Mouse (Mus musculus): Measurements from ENCODE around the gene Leng9. TPM values are rescaled to one million over a fixed set of nuclear protein-coding genes. Genes with fewer than 3 reads are reported as not detected.

Gene Leng9
- total RNA-seq, 4 experiments from 2014 or later = 1.8 to 2.4 (median 2.1) TPM

GRCm38 (mm10) chr7:4124856-4125255, 25.3 kb downstream of the Leng9 start:
- no peak for DNase-seq (ENCODE audit: low spot score in 2 of 2)

- no peak for DNase-seq (ENCODE audit: low spot score in 2 of 2)
Observed at GRCm38 (mm10) chr7:4124315-4124759, 25.8 kb downstream of the Leng9 start.

GRCm38 (mm10) chr7:4123732-4124131, 26.4 kb downstream of the Leng9 start:
- DNase-seq (ENCODE audit: low spot score in 2 of 2) = no peak

GRCm38 (mm10) chr7:4122783-4123182, 27.4 kb downstream of the Leng9 start:
- DNase-seq (ENCODE audit: low spot score in 2 of 2) = no peak

GRCm38 (mm10) chr7:4122076-4122768, 28.0 kb downstream of the Leng9 start:
- no peak for DNase-seq (ENCODE audit: low spot score in 2 of 2)

- no peak for DNase-seq (ENCODE audit: low spot score in 2 of 2)
Observed at GRCm38 (mm10) chr7:4119976-4120921, 29.9 kb downstream of the Leng9 start.

- DNase-seq (ENCODE audit: low spot score in 2 of 2) = no peak
Observed at GRCm38 (mm10) chr7:4119344-4119902, 30.8 kb downstream of the Leng9 start, which contains the start of gene Ttyh1. TSS of gene Ttyh1 (plus strand) at chr7:4119408.

GRCm38 (mm10) chr7:4117050-4117814, 32.9 kb downstream of the Leng9 start:
- DNase-seq (ENCODE audit: low spot score in 2 of 2) = no peak

- no peak for DNase-seq (ENCODE audit: low spot score in 2 of 2)
Observed at GRCm38 (mm10) chr7:4111766-4112165, 38.4 kb downstream of the Leng9 start.

GRCm38 (mm10) chr7:4103411-4103810, 46.8 kb downstream of the Leng9 start:
- no peak for DNase-seq (ENCODE audit: low spot score in 2 of 2)

- DNase-seq (ENCODE audit: low spot score in 2 of 2) = no peak
Observed at GRCm38 (mm10) chr7:4101144-4101543, 49.0 kb downstream of the Leng9 start.

- no peak for DNase-seq (ENCODE audit: low spot score in 2 of 2)
Observed at GRCm38 (mm10) chr7:4098832-4099231, 51.3 kb downstream of the Leng9 start.

GRCm38 (mm10) chr7:4098301-4098700, 51.9 kb downstream of the Leng9 start:
- no peak for DNase-seq (ENCODE audit: low spot score in 2 of 2)

Other genes starting within 250 kb of the Leng9 start
- under 1 TPM in 2 of 4 experiments, not detected in 2; 0.17 to 0.19 TPM for gene Lilra6, start 234.9 kb downstream of the Leng9 start, total RNA-seq (2022)
- gene Lair1, start 87.2 kb downstream of the Leng9 start, total RNA-seq (2022) = under 1 TPM in 3 of 4 experiments, not detected in 1; 0.21 to 0.43 (median 0.41) TPM
- gene Ttyh1, start 31.0 kb downstream of the Leng9 start, total RNA-seq (2022) = 1 to 10 TPM in 1 of 4 experiments, under 1 TPM in 3; 0.18 to 1.3 (median 0.75) TPM
- gene Leng8, start 13.3 kb downstream of the Leng9 start, total RNA-seq (2022) = 10 to 100 TPM; 23.8 to 30.8 (median 25.8) TPM
- gene Cdc42ep5, start 14.5 kb upstream of the Leng9 start, total RNA-seq (2022) = 1 to 10 TPM; 1.5 to 2.2 (median 2.0) TPM
- not detected for gene Lilra5, start 87.4 kb upstream of the Leng9 start, total RNA-seq (2022)
- gene Ncr1, start 187.3 kb upstream of the Leng9 start, total RNA-seq (2022) = not detected
- gene Gp6, start 247.4 kb upstream of the Leng9 start, total RNA-seq (2022) = under 1 TPM in 1 of 4 experiments, not detected in 3; 0.34 TPM